Mouse (Mus musculus): ENCODE results near the gene Pogk.

Gene Pogk

GRCm38 (mm10) chr1:166409701-166410220 is at the start of gene Pogk:
Pogk (minus strand) TSS chr1:166409863.
- DNase-seq, result peak; percentile 94 to 95

GRCm38 (mm10) chr1:166441992-166442391 is 32.3 kb upstream of the Pogk start:
- DNase-seq, result no peak

GRCm38 (mm10) chr1:166439426-166439825 is 29.8 kb upstream of the Pogk start:
- no peak for DNase-seq

GRCm38 (mm10) chr1:166429809-166430431 is 20.3 kb upstream of the Pogk start:
- DNase-seq, result peak in 1 of 2 experiments; percentile 17

- peak; percentile 41 to 70 for DNase-seq
Observed at GRCm38 (mm10) chr1:166429053-166429452, 19.4 kb upstream of the Pogk start.

GRCm38 (mm10) chr1:166412266-166412665 is 2.6 kb upstream of the Pogk start:
- no peak for DNase-seq

- DNase-seq, result no peak
Observed at GRCm38 (mm10) chr1:166411541-166411940, 1.9 kb upstream of the Pogk start.

GRCm38 (mm10) chr1:166409177-166409700 is 424 bp downstream of the Pogk start:
- DNase-seq, result peak in 1 of 2 experiments; percentile 32

- DNase-seq, result no peak
Observed at GRCm38 (mm10) chr1:166403846-166404245, 5.8 kb downstream of the Pogk start.

- DNase-seq, result peak; percentile 86
Observed at GRCm38 (mm10) chr1:166402003-166402402, 7.7 kb downstream of the Pogk start.

- DNase-seq, result peak; percentile 87 to 89
Observed at GRCm38 (mm10) chr1:166401455-166401854, 8.2 kb downstream of the Pogk start.

GRCm38 (mm10) chr1:166396381-166396780 is 13.3 kb downstream of the Pogk start:
- DNase-seq, result peak in 1 of 2 experiments; percentile 0

GRCm38 (mm10) chr1:166395661-166396060 is 14.0 kb downstream of the Pogk start:
- DNase-seq, result peak in 1 of 2 experiments; percentile 0

- no peak for DNase-seq
Observed at GRCm38 (mm10) chr1:166394770-166395169, 14.9 kb downstream of the Pogk start.

GRCm38 (mm10) chr1:166391671-166392070 is 18.0 kb downstream of the Pogk start:
- DNase-seq, result no peak

GRCm38 (mm10) chr1:166389406-166390125 is 20.1 kb downstream of the Pogk start:
- no peak for DNase-seq

GRCm38 (mm10) chr1:166388511-166388910 is 21.2 kb downstream of the Pogk start:
- no peak for DNase-seq

- no peak for DNase-seq
Observed at GRCm38 (mm10) chr1:166385431-166385830, 24.2 kb downstream of the Pogk start.

- DNase-seq, result no peak
Observed at GRCm38 (mm10) chr1:166384614-166385013, 25.0 kb downstream of the Pogk start.

GRCm38 (mm10) chr1:166382626-166383025 is 27.0 kb downstream of the Pogk start:
- no peak for DNase-seq

GRCm38 (mm10) chr1:166381821-166382220 is 27.8 kb downstream of the Pogk start:
- no peak for DNase-seq

- no peak for DNase-seq
Observed at GRCm38 (mm10) chr1:166381336-166381735, 28.3 kb downstream of the Pogk start.

- DNase-seq, result peak; percentile 77 to 78
Observed at GRCm38 (mm10) chr1:166379630-166380231, 29.9 kb downstream of the Pogk start.
